Mouse (Mus musculus): Measurements from ENCODE around the gene BC052040.

The BC052040 gene

DNA sequence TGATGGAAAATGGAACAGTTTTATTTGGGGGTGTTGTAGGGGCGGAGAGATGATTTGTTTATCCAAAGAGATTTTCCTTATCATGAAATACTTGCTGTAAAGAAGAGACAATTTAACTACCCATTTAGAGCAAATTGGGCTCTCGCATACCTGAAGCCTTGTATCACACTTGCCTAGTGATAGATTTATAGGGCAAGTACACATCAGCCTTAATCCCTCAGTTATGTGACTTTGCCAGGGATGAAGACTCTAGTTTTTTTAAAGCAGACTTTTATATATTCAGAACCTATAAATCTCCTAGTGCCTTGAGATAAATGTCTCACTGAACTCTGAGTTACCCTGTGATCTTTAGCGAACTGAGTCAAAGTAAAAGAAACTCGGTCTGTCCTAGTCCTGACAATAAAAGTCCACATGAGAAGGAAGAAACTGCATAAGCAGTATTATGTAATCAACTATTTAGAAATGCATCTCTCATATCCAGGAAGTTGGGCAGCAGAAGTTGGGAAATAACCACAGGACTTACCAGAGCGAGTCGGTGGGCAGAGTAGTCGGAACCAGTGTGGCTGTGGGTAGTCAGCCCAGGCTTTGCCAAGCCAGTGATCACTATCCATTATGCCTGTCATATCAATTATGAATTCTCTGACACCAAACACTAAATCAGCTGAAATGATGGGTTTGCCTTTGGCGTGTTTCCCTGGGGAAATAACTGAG is 183.2 kb downstream of the BC052040 start:
- no peak for DNase-seq (ENCODE audit: low spot score in 2 of 2)

DNA sequence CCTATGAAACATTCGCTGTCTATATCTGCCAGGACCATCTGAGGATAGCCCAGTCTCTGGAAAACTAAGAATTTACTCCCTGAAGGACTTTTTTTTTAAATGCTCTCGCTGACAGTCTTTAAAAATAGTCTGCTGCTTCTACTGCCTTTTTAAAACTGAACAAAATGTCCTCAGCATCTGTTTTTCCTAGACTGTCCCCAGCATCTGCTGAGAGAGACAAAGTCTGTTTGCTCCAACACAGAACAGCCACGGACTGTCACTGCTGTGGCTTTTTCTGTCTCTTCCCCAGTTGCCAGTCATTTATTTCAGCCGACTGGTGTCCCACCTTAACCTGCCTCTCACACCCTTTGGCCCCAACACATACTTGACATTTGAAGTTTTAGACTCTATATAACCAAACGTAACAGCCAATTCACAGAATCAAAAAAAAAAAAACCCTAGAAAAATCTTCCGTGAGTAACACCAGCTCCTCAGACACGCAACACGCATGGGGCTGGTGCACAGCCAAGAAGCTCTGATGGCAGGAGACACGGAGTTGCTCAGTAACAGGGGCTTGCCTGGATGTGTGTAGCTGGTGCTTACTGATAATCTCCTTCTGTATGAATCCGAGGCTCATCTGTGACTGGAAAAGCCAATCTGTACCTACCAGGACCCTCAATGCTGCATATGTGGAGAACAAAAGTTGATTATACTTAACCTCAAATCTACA is 188.2 kb downstream of the BC052040 start:
- DNase-seq (ENCODE audit: low spot score in 2 of 2): peak; percentile 34 to 63

DNA sequence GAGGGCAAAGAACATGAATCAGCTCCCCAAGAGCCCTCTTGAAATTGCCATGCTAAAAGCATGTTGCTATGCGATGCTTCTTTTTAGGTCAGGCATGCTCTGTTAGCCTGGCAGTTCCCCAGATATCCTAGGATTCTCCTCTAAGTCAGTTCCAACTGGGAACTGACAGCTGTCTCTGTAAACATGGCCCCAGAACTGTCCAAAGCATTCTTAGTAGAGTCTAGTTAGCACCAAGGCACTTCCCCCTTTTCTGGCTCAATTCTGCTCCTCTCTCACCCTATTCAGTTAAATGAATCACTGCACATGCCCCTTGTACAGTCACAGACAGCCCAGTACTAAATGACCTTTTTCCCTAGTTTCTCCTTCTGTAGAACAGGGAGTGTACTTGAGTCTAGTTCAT is 191.2 kb downstream of the BC052040 start:
- DNase-seq (ENCODE audit: low spot score in 2 of 2): no peak

DNA sequence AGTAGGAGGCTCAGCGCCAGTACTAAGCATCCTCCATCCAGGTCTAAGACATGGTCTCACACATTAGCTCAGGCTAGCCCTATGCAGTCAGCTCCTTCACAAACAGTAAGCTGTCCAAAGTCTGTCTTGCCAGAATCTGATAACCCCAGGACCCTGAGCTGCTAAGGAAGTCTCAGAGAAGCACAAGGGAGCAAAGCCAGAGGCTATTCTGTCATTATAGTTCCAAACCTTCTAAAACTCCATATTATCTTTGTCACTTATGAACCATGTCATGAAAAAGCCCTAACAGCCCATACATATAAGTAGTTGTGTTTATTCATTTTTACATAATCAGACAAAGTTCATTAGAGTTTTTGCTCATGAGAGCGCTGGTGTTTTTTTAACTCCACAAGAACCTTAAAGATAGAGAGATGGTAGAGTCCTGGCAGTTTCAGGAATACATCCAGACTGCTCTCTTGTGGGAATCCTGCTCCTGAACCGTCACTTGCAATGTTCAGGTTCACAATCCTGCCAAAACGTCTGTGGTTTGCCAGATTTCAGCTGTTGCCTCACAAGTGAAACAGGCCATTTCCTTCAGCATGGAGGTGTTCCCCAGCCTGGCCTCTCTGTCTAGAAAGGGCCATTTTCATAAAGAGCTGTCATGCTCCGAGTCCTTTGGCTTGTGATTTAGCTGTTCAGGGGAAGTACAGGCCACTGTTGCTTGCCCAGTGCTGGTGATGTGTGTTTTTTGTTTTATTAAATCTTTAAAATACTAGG is 192.8 kb downstream of the BC052040 start:
- no peak for DNase-seq (ENCODE audit: low spot score in 2 of 2)

- no peak for DNase-seq (ENCODE audit: low spot score in 2 of 2)
Measured at GRCm38 (mm10) chr2:115775488-115776217, 194.1 kb downstream of the BC052040 start.

DNA sequence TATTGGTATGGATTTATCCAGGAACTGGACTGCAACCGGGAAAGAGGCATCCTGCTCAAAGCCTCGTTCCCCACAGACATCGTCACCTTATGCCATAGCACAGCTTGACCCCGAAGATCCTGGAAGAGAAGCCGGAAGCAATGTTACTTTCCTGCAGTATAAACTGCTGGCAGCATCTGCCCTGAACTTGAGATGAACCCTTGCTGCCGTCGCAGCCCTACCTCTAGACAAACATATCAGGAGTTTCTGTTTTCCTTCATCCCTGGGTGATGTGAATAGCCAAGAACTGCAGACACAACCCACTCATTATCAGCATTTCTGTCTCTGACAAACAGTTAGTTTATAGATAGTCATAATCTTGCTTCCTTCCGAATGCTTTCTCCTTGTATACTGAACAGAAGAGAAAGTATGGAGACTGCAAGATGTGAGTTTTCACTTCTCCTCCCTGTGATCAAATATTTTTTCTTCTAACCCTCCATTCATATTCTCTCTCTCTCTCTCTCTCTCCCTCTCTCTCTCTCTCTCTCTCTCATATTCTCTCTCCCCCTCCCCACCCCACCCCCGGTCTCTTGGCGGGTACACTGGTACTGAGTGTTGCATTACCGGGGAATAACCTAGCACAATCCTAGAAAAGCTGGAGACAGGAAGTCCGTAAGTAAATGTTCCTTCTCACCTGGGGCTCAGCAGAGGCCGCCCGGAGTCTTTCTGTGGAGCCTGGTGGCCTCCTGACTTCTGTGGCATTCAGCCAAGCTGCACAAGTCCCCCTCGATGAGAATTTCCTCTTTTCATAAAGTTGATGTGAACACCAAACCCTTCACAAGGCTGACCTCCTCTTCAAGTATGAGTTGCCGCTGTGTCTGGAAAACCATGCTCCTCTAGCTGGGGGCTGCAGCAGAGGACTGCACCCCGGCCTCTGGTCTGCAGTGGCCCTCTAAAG is 195.7 kb downstream of the BC052040 start:
- DNase-seq (ENCODE audit: low spot score in 2 of 2): no peak

DNA sequence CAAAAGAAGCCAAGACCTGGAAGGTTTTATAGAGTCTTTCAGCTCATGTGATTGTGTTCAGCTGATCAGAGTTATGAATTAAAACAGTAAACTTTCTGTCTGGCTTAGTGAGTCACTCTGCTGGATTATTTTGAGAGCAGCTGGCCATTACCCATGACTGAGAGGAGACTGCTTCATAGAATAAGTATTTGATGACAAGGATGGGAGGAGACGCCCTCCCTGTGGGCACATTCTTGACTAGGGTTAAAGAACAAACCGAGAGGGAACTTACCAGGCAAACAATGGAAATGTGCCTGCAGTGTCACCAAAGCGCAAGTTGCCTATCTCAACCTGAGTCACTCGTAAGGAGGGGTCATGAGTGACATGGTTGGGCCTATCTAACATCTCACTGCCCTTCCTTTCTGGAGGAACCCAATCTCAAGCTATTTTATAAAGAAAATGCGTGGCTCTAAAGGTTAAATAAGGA is 199.1 kb downstream of the BC052040 start:
- no peak for DNase-seq (ENCODE audit: low spot score in 2 of 2)

- DNase-seq (ENCODE audit: low spot score in 2 of 2): no peak
Measured at GRCm38 (mm10) chr2:115785687-115786086, 204.2 kb downstream of the BC052040 start.

DNA sequence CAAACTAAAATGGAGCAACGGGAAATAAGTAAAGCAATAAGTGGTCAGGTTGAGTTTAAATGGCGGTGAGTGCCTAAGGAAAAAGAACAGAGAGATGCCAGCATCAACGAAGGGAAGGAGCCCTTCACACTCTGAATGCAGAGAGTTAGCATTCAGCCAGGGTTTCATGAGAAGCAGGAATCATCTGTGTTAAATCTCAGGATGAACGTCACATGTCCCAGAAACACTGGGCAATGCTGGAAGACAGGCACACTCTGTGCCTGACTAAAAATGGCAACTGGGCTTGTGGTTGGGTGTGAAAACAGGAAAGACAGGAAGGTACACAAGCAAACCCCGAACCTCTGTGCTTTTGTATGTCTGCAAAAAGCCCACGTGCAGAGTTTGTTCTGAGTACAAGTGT is 217.3 kb downstream of the BC052040 start:
- no peak for DNase-seq (ENCODE audit: low spot score in 2 of 2)

DNA sequence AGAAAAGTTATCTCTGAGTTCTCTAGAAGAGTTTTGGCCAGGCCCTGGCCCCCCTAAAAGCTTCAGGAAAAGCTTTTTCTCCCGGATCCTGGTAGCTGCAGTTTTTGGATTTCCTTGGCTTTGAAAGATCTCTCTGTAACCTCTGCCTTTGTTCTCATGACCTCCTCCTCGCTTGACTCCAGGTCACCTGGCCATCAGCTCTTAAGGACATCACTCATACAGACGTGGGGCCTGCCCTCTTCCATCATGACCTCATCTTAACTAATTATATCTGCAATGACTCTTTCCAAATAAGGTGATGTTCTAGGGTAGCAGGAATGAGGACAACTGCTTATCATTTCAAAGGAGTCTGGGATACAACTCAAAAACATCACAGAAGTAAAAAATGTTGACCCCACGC is 226.9 kb downstream of the BC052040 start:
- no peak for DNase-seq (ENCODE audit: low spot score in 2 of 2)

- peak in 1 of 2 experiments; percentile 18 for DNase-seq (ENCODE audit: low spot score in 2 of 2)
Measured at GRCm38 (mm10) chr2:115813316-115813715, 231.8 kb downstream of the BC052040 start.

- no peak for DNase-seq (ENCODE audit: low spot score in 2 of 2)
Measured at GRCm38 (mm10) chr2:115813721-115814120, 232.2 kb downstream of the BC052040 start.

- DNase-seq (ENCODE audit: low spot score in 2 of 2): no peak
Measured at GRCm38 (mm10) chr2:115817959-115818358, 236.4 kb downstream of the BC052040 start.

- DNase-seq (ENCODE audit: low spot score in 2 of 2): peak in 1 of 2 experiments; percentile 10
Measured at GRCm38 (mm10) chr2:115822361-115822760, 240.8 kb downstream of the BC052040 start.

Data from frontal cortex, postnatal 10 days (tissue).